Mouse (Mus musculus) kidney, adult 2 months (tissue): Measurements from ENCODE around the gene Ripk3.
A peak's percentile ranks its signal among the peaks of the same experiment; 100 is the strongest.

Experiments used
- CTCF ChIP-seq: fragments of 200-500 bp; conservative IDR thresholded peaks from 2 replicates; pipeline ENCODE4 v1.5.1; 2011; ENCODE audit warnings: low read depth, mild to moderate bottlenecking, control low read depth, low read length, moderate library complexity, mixed read lengths; ENCODE audit not compliant: insufficient read depth, insufficient read length
- POLR2A ChIP-seq: fragments of 200-500 bp; IDR thresholded peaks from one replicate; pipeline ENCODE4 v1.6.1; 2011; ENCODE audit warnings: low read depth, low read length, control low read depth

GRCm38 (mm10) chr14:55781310-55781709 is 7.4 kb downstream of the Ripk3 start:
- TF ChIP-seq POLR2A (no peak), CTCF (peak; percentile 100)
